Mouse (Mus musculus): ENCODE data around the gene Gm29289. TPM values are rescaled to one million over a fixed set of nuclear protein-coding genes. Genes with fewer than 3 reads are reported as not detected.

Gene Gm29289
- not detected for total RNA-seq (2023)

DNA sequence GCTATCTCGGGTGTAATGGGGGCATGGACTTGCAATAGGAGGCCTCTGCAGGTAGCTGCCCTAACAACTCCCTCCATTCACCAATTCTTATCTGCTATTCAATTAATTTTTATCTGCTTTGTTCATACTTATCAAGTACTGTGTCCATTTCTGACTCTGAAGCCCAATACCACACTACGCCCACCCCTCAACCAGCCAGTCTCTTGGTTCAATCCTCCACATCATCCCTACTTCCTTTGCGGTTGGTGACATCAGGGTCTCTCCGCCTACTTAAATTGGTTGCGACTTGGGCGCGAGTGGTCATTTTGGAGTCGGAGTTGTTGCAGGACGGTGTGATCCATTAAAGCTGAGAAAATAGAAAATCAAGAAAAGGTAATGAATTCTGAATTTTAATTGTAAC, at the start of gene Gm29289:
TSS of gene Gm29289 (plus strand) at position 301 of the 400 bp plus-strand sequence.

GRCm38 (mm10) chrY:2900689-2901088, 31.7 kb upstream of the Gm29289 start, which contains the start of gene Gm10352:
Gm10352 (plus strand) TSS chrY:2900989.

Other genes starting within 250 kb of the Gm29289 start
- gene H2al2b, start 211.9 kb upstream of the Gm29289 start, total RNA-seq (2023): not detected
- not detected for gene Gm4064, start 136.4 kb upstream of the Gm29289 start, total RNA-seq (2023)
- gene Rbmy, start 101.9 kb upstream of the Gm29289 start, total RNA-seq (2023): not detected
- gene Gm10256, start 101.9 kb upstream of the Gm29289 start, total RNA-seq (2023): not detected
- gene Gm10352, start 31.6 kb upstream of the Gm29289 start, total RNA-seq (2023): not detected

All from CD4-positive naive resting alpha-beta T cell, adult 76 days (primary cell).